Mouse (Mus musculus) lung, postnatal 36 days (tissue): ENCODE measurements around the gene AI661453.
"Not testable (repeated sequence)": the region's sequence is repeated elsewhere in the genome, so short reads cannot be mapped to it uniquely, and the experiment has no call there.

Source experiments
- DNase-seq: peaks from one replicate; pipeline ENCODE4 v3.0.0; 2022; ENCODE audit warnings: mixed read lengths

AI661453 gene

DNA sequence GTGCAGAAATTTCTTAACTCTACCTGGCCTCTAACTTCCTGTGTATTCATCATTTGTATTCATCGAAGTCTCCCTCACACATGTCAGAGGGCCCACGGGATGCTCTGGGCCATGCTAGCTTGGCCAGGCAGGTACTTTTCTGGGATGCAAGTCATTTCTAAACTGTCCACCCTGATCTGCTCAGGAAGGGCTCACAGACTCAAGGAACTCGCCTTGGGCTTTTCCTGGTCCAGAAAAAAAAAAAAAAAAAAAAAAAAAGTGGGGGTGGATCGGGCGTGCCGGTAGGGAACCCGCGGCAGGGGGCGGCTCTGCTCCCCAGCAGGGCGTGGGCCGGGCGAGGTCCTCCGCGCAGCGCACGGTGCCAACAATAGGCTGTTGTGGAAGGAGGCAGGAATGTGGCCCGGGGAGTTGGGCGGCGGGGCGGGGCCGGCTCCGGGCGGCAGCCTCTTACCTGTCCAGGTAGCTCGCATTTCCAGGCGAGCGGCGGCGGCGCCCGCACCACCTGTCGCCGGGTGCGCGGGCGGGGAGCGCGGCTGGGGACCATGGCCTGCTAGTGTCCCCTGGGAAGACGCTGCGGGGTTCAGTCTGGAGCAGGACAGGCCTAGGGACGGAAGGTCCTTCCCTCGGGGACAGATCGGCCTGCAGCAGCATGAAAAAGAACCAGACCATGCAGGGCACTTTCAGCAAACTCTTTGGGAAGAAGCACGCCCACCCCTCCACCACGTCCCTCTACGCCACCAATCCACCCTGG, at the start of gene AI661453:
TSS of gene AI661453 (plus strand) at position 460 of the 751 bp plus-strand sequence.
- DNase-seq: peak; percentile 89

DNA sequence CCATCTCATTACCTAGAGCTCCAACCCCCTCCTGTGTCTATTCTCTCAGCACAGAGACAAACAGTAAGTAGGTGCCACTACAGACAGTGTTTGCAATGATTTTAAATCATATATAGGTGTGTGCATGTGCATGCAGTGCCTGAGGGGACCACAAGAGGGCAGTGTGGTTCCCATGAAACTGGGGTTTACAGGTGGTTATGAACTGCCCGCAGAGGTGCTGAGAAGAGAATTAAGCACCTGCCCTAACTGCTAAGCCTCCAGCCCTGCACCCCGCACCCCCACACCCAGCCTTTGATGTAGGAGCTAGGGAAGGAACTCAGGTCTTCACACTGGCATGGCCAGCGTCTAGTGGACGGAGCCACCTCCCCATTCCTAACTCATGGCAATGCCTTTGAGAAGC, 49.8 kb upstream of the AI661453 start:
- DNase-seq: peak; percentile 74

- DNase-seq: peak; percentile 27
These were observed 42.1 kb upstream of the AI661453 start for GRCm38 (mm10) chr17:47394223-47394869.

DNA sequence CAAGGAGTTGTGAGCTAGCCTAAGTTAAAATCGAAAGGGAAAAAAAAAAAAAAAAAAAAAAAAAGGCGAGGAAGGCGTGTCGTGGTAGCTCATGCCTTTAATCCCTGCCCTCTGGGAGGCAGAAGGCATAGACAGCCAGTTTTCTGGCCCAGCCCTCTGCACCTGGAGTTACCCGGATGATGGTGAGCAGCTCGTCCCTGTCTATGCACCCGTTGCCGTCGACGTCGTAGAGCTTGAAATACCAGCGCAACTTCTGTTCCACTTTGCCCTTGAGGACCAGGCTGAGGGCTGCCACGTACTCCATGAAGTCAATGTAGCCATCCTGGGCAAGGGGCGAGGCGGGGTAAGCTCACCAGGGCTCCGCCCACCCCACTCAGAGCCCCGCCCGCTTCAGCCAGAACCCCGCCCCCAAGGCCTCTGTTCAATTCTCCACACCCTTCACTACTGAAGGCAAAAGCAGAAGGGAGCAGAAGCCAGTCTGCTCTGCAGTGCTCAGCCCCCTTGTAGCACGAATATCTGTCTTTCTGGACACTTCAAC, 41.0 kb upstream of the AI661453 start:
- DNase-seq: peak; percentile 71

GRCm38 (mm10) chr17:47399091-47399490, 37.3 kb upstream of the AI661453 start:
- DNase-seq: no peak

DNA sequence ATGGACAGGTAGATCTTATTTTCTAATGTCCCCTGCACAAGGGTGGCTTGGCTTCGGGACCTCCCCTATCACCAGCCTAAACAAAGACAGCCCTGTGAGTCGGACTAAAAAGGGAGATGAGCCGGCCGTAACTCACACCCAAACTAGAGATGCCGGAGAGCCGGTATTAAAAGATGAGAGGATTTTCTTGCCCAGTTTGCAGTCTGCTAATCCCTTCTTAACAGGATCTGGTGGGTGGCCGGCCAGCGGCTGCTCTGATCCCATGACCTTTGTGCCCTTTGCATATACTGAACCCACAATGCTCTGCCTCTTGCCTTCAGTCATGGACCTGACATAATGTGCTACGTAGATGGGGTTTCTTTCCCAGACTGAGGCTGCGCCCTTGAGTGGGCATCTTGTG, 36.0 kb upstream of the AI661453 start, which contains the start of gene Guca1a:
TSS of gene Guca1a (minus strand) at position 134 of the 400 bp plus-strand sequence.
- DNase-seq: no peak

DNA sequence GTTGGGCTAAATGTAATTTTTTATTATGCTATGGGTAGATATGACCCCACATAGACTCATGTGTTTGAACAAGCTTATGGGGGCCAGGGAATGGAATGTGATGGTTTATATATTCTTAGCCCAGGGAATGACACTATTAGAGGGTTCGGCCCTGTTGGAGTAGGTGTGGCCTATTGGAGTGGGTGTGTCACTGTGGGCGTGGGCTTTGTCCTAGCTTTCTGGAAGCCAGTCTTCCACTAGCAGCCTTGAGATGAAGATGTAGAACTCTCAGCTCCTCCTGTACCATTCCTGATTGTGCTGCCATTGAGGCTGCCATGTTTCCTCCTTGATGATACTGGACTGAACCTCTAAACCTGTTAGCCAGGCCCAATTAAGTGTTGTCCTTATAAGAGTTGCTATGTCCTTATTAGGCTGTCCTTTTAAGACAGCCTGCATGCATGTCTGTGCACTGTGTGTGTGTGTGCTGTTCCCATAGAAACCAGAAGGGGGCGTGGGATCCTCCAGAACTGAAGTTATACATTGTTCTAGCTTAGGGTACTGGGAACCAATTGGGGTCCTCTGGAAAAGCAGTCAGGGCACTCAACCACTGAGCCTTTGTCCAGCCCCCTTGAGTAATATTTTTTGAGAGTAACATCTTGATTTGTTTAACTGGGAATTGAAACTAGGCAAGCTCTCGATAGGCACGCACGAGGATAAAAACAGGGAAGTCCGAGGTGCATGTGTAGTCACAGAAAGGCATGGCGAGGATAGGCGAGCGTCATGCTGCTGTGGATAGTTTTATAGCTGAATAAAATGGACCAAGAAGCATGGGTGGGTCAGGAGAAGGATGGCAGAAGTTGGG, 28.5 kb upstream of the AI661453 start:
- no peak for DNase-seq

DNA sequence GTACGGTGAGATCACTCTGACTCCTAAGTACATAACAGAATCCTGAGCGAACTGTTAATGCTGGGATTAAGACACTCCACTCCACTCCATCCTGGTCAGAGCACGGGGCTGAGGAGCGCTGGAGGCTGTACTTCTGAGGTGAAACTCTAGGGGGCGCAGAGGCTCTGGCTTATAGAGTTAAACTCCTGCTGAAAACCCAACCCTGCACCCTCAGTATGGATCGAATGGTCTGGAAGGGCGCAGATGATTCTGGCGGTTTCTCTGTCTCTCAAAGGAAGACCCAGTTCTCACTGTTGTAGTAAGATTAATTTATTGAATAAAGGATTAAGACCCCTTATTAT, 27.9 kb upstream of the AI661453 start:
- DNase-seq: peak; percentile 82

- not testable (repeated sequence) for DNase-seq
These were observed 26.2 kb upstream of the AI661453 start for GRCm38 (mm10) chr17:47409897-47410861.

DNA sequence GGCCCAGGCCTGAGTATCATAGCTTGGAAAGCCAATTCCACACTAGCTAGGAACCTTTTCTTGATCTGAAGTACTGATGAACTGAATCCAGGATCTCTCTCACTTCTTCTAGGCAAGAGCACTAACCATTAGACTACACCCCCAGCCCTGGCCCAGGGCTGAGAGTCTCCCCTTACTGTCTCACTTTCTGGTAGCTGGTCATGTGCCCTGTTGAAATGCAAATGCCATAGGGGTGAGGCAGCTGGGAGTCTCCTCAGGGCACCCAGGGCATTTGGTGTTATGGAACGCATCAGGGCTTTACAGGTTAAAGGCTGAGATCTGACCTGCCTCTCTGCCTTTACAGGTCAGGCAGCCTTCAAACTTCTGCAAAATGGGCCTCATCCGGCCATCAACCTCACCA, 16.2 kb upstream of the AI661453 start:
- DNase-seq: no peak

- DNase-seq: no peak
These were observed 14.8 kb upstream of the AI661453 start for GRCm38 (mm10) chr17:47421566-47421965.

GRCm38 (mm10) chr17:47422616-47423015, 13.8 kb upstream of the AI661453 start:
- not testable (repeated sequence) for DNase-seq

- DNase-seq: no peak
These were observed 12.2 kb upstream of the AI661453 start for GRCm38 (mm10) chr17:47424186-47424585.

DNA sequence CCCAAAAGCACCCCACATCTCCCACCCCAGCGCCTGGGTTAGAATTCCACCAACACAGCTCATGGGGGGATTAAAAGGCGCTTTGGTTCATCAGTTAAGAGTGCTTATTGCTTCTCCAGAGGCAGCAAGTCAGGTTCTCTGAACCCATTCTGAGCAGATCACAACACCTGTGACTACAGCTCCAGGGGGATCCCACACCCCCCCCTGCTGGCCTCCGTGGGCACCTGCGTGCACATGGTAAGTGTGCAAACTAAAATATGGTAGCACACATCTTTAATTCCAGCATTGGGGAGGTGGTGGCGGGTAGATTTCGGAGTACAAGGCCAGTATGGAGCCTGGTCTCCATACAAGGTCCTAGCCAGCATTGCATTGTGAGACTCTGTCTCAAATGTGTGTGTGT, 9.1 kb upstream of the AI661453 start:
- no peak for DNase-seq

GRCm38 (mm10) chr17:47428831-47429304, 7.5 kb upstream of the AI661453 start:
- peak; percentile 79 for DNase-seq

GRCm38 (mm10) chr17:47430815-47431214, 5.6 kb upstream of the AI661453 start:
- no peak for DNase-seq

DNA sequence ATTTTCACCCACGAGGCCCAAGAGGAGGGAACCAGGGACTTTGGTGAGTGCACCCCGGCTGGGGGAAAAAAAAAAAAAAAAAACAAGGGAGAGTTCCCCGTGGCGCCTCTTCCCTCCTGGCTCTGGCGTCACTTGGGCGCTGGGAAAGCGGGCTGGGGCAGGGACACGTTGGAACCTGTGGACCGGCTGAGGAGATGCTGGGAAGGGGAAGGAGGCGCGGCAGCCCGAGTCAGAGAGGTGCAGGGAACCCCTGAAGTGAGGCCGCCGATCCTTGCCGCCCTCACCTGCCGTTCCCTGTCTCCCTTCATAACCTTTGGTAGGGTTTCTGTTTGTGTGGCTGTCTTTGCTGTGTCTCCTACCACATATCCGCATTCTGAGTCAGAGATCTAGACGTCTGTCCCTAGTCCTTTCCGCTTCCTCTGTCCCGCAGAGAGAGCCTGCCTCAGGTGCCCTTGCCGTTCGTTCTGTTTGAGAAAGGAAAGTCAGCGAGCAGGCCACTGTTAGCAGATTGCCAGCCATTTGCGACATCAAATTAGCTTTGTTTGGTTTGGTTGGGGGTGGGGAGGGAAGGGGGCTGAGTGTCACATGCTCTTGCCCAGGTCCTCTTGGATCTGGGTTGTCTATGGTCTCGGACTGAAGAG, 612 bp downstream of the AI661453 start, which contains the start of gene 1700001C19Rik:
TSS of gene 1700001C19Rik (minus strand) at position 470 of the 641 bp plus-strand sequence.
- no peak for DNase-seq

DNA sequence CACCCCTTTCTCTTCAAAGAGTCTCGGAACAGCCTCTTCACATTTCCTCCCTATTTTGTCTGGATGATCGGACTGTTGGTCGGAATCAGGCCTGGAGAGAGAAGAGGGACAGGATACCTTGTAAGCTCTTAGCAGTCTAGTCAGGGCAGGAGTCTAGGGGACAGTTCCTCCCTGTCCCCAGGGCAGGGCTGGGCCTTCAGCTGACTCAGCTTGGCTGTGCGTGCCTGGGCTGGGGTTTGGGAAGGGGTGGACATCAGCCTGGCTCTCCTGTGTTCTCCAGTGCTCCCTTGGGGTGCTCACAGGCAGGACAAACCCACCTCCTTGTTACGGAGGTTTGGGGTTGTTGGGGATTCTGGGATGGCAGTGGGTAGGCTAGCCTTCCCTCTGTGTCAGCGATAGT, 2.2 kb downstream of the AI661453 start:
- no peak for DNase-seq

DNA sequence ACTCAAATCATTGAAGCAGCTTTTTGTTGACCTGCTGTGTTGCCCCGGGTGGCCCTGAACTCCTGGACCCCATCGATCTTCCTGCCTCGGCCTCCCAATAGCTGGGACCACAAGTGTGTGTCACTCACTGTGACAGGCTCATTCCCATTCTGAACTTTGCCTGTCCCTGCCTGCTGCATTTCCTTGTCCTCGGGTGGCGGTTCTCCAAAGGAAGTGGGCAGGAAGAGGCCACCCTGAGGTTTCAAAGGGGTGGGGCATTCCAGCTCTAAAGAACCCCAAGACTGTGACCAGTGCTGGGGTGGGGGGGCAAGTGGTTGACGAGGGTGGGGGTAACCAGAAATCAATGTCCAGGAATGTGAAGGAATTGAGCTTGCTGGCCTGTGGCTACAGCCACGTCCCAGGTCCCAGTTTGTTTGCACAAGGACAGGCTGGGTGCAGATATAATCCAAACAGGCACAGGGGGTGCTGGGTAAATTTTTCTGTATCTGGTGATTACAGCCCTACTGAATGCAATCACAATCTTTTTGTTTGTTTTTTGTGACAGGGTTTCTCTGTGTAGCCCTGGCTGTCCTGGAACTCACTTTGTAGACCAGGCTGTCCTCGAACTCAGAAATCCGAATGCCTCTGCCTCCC, 3.1 kb downstream of the AI661453 start:
- DNase-seq: peak; percentile 70

DNA sequence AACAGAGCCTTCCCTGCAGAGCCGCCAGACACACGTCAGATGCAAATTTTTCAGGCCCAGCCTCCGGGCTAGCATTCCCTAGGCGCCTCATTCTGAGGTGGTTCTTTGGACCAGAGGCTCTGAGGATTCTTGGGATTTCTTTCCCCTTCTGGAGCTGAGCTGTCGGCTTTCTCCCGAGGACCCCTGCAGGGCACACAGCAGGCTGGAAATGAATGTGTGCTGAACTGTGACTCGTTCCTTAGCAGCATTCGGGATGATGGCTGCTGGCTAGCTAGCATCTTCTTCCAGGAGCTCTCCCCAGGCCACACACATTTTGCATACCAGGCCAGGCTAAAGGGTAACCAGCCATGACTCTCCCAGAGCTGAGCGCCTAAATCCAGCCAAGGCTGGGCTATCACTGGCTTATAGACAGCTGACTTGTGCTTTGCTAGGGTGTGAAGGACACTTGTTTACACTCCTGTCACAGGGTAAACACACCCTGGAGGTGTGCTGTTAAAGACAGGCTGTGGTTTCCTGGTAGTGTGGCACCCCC, 4.0 kb downstream of the AI661453 start:
- no peak for DNase-seq
